Mouse (Mus musculus) monocyte, adult 2 months (primary cell): Measurements from ENCODE around the gene Rrbp1.
A peak's percentile ranks its signal among the peaks of the same experiment; 100 is the strongest.

ENCODE experiments used
- DNase-seq, 2 experiments: peaks; one replicate each; pipeline ENCODE4 v3.0.0; 2022; ENCODE audit warnings: low spot score in 2 of 2, low read depth in 1 of 2

Rrbp1 gene

DNA sequence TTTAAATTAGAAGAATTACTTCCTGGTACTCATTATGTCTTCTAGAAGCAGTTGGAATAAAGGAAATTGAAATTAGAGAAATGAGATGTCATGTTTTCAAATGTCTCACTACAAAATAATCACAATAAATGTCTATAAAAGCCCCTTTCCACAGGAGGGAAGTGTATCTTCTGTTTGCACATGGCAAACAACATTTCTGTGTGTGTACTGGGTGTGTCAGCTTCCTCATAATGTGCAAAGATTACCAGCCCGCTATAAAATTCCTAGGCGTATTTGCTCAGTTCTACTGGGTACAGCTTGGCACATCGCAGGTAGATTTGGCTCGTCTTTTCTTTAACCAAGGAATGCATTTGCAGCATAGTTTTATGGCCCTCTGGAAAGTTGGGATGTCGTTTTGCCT lies 93.4 kb downstream of the Rrbp1 start:
- no peak for DNase-seq

DNA sequence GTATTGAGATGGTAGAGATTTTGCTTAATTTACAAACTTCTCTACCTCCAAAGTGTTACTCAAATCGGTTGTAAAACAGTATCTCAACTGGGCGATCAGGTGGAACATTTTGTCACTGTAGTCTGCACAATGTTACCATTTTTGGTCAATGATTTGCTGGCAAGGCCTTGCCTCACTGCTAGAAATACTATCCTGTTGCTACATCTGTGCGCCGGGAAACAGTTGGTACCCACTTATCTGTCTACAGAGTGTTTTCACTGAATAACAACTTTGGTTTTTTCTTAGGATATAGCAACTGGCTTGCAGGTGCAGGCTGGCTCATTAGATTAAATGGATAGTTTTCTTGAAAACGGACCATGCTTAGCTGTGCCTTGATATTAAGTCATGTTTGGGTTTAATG lies 94.8 kb downstream of the Rrbp1 start:
- no peak for DNase-seq

DNA sequence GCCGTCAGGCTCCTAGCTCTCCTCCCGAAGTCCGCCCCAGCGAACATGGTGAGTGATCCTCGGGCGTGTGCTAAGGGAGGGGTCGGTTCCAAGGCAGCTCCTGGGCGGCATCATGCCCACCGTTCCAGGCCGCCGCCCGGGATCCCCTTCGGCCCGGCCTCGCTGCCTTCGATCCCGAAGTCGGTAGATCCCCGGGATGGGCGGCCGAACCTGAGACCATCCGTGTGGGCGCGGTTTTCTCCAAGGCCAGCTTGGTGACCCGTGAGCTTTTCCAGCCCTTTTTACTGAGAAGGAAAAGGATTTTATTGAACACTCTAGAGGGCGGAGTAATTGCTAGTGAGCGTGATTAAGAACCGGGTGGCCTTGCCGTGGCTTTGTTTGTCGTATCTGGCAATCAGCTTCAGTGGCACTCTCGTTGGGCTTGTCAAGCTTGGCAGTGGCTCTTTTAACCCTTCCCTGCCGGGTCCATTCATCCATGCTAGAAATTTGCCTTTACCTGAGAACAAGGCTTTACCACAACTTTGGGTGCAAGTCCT lies 95.4 kb downstream of the Rrbp1 start:
- DNase-seq: no peak

DNA sequence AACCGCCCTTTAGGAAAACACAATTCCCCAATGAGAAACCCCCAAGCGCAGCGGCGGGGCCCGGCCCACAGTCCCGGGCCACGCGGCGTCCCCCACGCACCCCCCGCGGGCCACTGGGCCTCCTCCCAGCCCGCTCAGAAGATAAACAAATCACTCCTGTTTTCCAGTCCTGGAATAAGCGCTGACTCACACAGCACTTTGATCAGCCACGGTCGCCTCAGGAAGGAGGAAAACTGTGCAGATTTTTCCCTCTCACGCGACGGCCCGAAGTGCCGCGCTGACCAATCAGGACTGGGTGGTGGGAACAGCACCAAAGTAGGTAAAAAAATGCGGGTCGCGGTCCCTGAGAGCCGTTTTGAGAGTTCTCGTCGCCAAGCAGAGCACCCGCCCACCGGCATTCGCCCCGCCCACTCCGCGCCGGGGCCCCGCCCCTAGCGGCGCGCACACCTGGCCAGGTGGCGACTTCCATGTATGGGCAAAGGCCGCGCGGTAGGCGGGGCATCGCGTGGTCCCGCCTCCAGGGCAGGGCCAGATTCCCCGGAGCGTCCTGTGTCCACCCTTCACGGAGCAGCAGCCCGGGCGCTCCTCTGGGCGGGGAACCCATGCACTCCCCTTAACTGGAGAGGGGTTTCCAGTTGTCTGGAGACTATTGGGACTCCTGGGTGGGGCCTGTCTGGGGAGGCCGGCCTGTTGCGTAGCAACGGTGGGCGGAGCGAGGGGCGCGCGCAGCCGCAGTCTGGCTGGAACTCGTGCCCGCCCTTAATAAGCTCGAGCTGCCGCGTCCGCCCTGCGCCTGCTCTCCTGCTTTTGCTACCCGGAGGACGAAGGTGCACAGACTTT lies 96.1 kb downstream of the Rrbp1 start, which contains the start of gene Dstn:
Gene Dstn (plus strand): TSS at position 561 of the 840 bp plus-strand sequence.
- peak; percentile 89 to 96 for DNase-seq

DNA sequence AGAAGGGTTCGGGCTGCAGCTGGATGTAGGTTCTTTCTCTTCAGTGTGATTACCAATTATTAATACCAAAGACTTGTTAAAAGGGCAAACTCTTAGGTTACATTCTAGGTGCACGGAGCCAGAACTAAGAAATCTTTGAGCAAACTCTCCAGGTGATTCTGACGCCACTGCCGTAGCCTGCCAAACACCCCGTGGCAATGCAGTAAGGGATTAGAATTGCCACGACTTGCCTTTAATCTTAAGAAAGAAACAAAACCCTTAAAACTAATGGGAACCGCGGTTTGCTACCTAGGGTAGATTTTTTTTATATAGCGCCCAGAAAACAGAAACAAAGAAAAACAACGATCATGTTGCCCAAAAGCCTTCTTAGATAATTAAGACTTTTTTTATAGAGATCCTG lies 96.8 kb downstream of the Rrbp1 start:
- no peak for DNase-seq

DNA sequence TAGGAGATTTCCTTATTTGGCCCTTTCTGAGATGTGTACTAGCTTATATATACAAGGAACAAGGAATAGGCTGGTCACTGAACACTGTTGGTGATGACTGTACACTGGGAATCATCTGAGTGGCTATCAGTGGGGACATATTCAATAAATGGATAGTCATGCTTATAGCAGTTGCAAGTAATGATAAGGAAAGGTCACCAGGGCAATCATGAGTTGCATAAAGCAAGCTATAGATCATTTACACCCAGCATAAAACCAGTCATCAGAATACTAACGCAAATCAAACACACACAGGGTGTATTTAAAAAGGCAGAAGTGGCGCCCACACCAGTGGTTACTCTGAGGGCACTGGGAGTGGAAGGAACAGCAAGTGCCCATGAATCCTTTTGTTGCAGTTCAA lies 98.9 kb downstream of the Rrbp1 start:
- DNase-seq: no peak

DNA sequence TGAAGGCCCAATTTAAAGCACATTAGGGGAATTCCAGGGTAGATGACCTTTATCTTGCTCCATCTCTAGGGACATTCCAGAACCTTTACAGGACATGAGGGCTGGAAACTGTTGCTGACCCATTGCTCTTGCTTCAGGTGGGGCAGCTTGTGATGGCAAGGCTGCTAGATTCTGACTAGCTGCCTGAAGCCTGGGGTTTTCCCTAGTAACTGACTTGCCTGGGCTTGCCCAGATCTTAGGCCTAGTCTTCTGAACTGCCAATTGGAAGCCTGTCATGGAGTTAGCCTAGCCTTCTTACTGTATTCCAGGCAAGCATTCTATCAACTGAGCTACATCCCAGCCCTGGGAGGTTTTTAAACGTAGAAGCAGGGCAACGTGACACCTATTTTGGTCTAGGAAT lies 101.8 kb downstream of the Rrbp1 start:
- no peak for DNase-seq

DNA sequence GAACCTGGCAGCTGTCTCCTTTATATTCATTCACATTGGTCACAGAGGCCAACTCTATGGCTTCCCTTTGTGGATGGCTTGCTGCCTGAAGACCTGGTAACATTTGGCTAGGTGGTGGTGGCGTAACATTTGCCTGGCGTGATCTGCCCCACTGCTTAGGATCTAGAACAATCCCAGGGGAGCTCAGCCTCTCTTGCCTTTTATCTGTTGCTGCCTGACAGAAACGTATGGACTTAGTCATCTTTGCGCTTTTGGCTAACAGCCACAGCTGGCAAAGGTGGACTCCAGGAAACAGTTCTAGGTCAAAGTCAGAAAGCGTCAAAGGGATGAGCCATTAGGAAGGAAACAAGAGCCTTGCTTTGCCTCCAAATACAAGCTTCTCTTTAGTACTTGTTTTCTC lies 106.2 kb downstream of the Rrbp1 start:
- no peak for DNase-seq

DNA sequence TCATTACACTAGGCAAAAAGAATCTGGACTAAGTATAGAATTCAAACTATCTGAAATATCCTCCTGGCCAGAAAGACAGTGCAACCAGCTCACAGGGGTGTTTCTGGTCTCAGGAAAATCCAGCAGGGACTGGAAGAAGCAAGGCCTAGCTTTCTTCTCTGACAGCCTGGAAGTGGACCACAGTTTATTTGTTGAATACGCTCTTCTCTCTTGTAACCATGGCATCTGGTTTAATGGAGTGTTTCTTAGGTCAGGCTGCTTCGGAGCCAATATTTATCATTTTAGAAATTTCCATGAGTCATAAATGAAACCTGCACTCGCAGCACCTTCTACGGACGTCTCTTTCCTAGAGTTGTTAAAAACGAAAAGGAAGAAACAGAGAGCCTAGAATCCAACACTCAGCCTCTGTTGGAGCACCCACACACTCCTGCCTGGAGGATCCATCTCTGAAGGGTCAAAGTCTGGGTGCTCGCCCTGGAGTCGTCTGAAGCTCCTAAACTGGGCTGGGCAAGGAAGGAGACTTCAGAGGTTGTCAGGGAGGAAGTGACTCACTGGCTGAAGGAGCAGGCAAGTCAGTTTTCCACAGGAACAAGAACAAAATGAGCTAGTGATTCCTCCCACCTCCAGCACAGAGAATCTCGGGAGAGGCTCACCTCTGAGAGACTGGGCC lies 107.6 kb downstream of the Rrbp1 start:
- DNase-seq: no peak

DNA sequence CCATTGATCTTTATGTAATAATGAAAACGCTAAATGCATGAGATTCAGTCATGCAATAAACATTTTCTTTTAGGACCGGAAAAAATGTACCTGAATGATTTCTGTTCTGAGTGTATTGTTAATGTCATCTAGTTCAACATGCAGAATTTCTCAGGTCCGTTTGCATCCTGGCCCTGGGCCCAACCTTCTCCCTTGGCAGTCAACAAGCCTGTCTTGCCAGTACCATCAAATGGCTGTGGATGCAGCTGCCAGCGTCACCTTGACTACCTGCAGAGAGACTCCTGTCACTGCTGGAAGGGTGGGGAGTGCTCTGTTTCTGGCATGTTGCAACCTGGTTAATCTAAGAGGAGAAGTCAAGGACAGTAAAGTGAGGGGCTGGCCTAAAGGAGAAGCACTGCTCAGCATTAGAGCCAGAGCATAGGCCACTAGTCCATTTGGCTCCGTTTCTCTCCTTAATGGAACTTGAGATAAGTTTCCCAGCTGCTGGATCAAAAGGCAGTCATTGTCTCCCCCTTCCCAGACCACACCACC lies 110.2 kb downstream of the Rrbp1 start:
- no peak for DNase-seq

DNA sequence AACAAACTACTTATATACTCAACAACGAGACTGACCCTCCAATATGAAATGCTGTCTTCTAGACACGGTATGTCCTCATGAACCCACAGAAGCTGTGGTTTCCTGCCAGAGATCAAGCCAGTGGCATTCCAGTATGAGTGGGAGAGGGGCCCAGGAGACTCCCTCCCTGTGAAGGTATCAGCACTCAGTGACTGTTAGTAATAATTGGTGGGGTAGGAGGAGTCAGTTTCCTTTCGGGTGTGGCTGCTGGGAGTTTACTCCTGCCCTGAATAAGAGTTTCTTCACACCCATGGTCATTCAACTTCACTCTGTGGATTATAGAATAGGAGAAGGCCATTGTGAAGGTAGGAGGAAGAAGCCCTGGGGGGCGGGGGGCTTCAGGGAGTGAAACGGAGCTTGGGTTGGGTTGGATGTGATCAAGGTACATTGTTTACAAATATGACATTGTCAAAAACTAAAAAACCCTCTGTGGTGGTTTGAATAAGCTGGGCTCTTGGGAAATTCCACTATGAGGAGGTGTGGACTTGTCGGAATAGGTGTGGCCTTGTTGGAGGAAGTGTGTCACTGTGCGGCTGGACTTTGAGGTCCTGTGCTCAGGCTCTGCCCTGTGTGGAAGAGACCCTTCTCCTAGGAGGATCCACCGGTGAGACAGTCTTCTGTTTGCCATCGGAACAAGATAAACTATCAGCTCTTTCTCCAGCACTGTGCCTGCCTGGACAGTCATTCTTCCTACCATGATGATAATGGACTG lies 111.4 kb downstream of the Rrbp1 start:
- no peak for DNase-seq
